Comparison of ENCODE assay signal across 43 mouse cellular contexts in the genomic region with DNA sequence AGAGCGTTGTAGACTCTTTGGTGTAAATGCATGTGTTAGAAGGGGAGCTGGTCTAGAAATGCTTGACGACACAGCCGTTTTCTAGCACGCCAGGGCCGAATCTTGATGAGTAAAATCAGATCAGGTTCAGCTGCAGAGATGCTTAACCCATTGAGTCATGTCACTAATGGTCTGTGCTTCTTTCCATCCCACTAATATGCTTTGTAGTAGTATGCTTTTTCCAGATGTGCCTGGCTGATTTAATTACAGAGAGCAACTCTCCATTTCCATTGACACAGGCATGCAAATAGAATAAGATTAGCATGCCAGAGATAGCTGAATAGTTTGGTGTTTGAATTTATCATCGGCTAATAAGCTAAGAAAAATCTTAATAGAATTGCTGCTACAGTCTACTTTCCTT. TPM values are rescaled to one million over a fixed set of nuclear protein-coding genes. Genes with fewer than 3 reads are reported as not detected.
"Had no signal": no experiment of that assay in that cellular context is flagged by ENCODE, and none has a peak within 500 bp of the region (broad histone marks: within the 10 kb centered on the region; RNA-seq: fewer than 3 reads in every experiment).

No protein-coding gene starts in this region.

- H3K4me3 ChIP-seq: heart, embryonic 12.5 days; heart, embryonic 13.5 days; heart, embryonic 15.5 days; hindbrain, embryonic 10.5 days; hindbrain, embryonic 12.5 days; hindbrain, embryonic 13.5 days; hindbrain, embryonic 15.5 days; intestine, embryonic 15.5 days; kidney, embryonic 15.5 days; layer of hippocampus, adult 2 months; left cerebral cortex, adult 2 months had no signal

- DNase-seq: heart, postnatal 10 days; heart, postnatal 14 days; heart, postnatal 36 days; heart, postnatal 4 days; kidney, adult 11 months; kidney, adult 18-20 months; kidney, adult 2 months; kidney, adult 8-10 months; kidney, adult 9 months; kidney, postnatal 10 days; kidney, postnatal 14 days; kidney, postnatal 25 days; kidney, postnatal 36 days; kidney, postnatal 4 days; layer of hippocampus, adult 9-11 months; layer of hippocampus, postnatal 36 days had no signal

- ATAC-seq: hindbrain, embryonic 16.5 days; hindbrain, postnatal 0 days; intestine, embryonic 15.5 days; intestine, embryonic 16.5 days; intestine, postnatal 0 days had no signal

- H3K4me1 ChIP-seq: heart, embryonic 12.5 days; heart, embryonic 13.5 days; heart, embryonic 15.5 days; hindbrain, embryonic 10.5 days; hindbrain, embryonic 12.5 days; hindbrain, embryonic 13.5 days; hindbrain, embryonic 15.5 days; intestine, embryonic 15.5 days; kidney, embryonic 15.5 days had no signal

- H3K27me3 ChIP-seq: heart, embryonic 12.5 days; heart, embryonic 13.5 days; heart, embryonic 15.5 days; hindbrain, embryonic 12.5 days; hindbrain, embryonic 13.5 days; hindbrain, embryonic 15.5 days; intestine, embryonic 15.5 days; kidney, embryonic 15.5 days had no signal

- H3K27ac ChIP-seq: heart, embryonic 13.5 days; heart, embryonic 15.5 days; hindbrain, embryonic 10.5 days; hindbrain, embryonic 12.5 days; hindbrain, embryonic 13.5 days; hindbrain, embryonic 14.5 days; hindbrain, embryonic 15.5 days; hindbrain, postnatal 0 days; intestine, embryonic 15.5 days; kidney, embryonic 15.5 days; kidney, postnatal 0 days; layer of hippocampus, adult 2 months; left cerebral cortex, adult 2 months had no signal

RNA-seq across cellular contexts. Expression of a gene that starts 1.9 kb away (rescaled TPM):
- polyA plus RNA-seq: heart, embryonic 13.5 days; heart, embryonic 14.5 days; heart, embryonic 16.5 days; heart, postnatal 0 days; hindbrain, embryonic 10.5 days; hindbrain, embryonic 11.5 days; intestine, embryonic 15.5 days; intestine, embryonic 16.5 days; kidney, adult 2 months; kidney, embryonic 15.5 days; kidney, embryonic 16.5 days; kidney, postnatal 0 days; large intestine, adult 2 months had no signal

RNA-seq across cellular contexts. Expression of a gene that starts 23.5 kb away (rescaled TPM):
- total RNA-seq: heart, postnatal 4 days; hindbrain, postnatal 0 days; layer of hippocampus, adult 18-20 months; layer of hippocampus, adult 2 months; layer of hippocampus, adult 8-10 months; layer of hippocampus, postnatal 25 days; layer of hippocampus, postnatal 36 days; left cerebral cortex, adult 18-20 months had no signal
